Mouse (Mus musculus) lung, postnatal 10 days (tissue): Measurements from ENCODE around the gene Abi3.
A peak's percentile ranks its signal among the peaks of the same experiment; 100 is the strongest.

Experiments used
- DNase-seq: peaks from one replicate; pipeline ENCODE4 v3.0.0; 2021

The Abi3 gene

GRCm38 (mm10) chr11:95783457-95783856, 58.8 kb downstream of the Abi3 start:
- DNase-seq, result no peak

- no peak for DNase-seq
These were observed 60.7 kb downstream of the Abi3 start for GRCm38 (mm10) chr11:95781557-95781956.

GRCm38 (mm10) chr11:95780480-95780879, 61.8 kb downstream of the Abi3 start:
- peak; percentile 86 for DNase-seq
